Mouse (Mus musculus): ENCODE data around the gene Fhit. TPM values are rescaled to one million over a fixed set of nuclear protein-coding genes. Genes with fewer than 3 reads are reported as not detected.

The Fhit gene
- 3.1 and 3.3 TPM in 2 replicates for polyA plus RNA-seq (2016; fragmentation: Nextera tagmentation; extraction: Ambion mirVana)

DNA sequence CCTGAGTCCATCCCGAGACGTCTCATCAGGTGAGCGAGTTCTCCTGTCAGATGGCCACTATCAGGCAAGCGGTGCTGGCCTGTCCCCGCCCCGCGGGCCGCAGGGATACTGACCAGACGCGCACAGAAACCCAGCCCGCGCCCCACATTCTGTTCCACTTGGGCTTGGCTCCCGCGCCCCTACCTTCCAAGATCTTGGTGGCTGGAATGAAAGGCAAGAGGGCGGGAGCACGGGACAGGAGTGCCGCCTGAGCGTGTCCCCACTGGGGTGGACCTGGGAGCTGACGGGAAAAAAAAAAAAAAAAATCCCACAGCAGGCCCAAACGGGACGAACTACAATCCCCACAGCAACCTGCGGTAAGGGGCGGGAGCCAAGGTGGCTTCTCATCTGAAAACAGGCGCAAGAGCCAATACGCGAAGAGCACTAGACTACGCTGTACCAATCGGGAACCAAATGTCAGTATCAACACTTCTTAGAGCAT, at the start of gene Fhit:
Gene Fhit (minus strand): TSS at position 285 of the 481 bp plus-strand sequence.
- no peaks in the 10 kb centered on the region for H3K27me3 ChIP-seq (replicated peaks; ENCODE audit: low read depth, poor library complexity, severe bottlenecking)
- peak; percentile 86 for DNase-seq (ENCODE audit: low spot score)
- WGBS = under 1% methylated on average over 28 of the region's 28 CpGs
- no peaks in the 10 kb centered on the region for H3K36me3 ChIP-seq (replicated peaks)
- H3K27ac ChIP-seq (replicated peaks) = peak within 1 kb of the TSS; percentile 86
- H3K4me3 ChIP-seq = peak within 1 kb of the TSS; percentile 77
- H3K4me1 ChIP-seq = peaks cover 6% of the 10 kb centered on the region; the same call in 1 of the 2 replicates
- no peaks in the 10 kb centered on the region for H3K9me3 ChIP-seq

DNA sequence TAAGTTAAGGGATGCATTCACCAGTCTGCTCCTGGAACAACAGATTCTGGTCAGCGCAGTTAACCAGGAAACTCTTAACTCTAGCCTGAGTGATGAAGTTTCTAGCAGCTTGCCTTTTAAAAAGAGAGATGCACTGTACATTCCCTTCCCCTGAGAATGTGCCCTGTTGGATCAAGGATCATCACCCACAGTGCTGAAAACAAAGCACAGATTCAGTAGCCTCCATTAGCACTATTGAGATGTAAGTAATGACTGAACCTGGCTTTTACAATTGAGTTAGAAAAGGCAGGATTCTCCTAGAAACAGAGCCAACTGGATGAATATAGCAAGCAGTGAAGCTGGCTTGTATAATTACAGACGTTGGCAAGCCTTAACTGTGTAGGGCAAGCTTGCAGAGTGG, 45.0 kb upstream of the Fhit start:
- no peaks in the 10 kb centered on the region for H3K27me3 ChIP-seq (replicated peaks; ENCODE audit: low read depth, poor library complexity, severe bottlenecking)
- H3K4me1 ChIP-seq = no peaks in the 10 kb centered on the region
- no peaks in the 10 kb centered on the region for H3K9me3 ChIP-seq
- no peak overlapping the region for H3K27ac ChIP-seq (replicated peaks)
- H3K36me3 ChIP-seq (replicated peaks) = no peaks in the 10 kb centered on the region
- no peak for DNase-seq (ENCODE audit: low spot score)
- H3K4me3 ChIP-seq = no peak overlapping the region
- 46% methylated on average over 2 of the region's 2 CpGs for WGBS

DNA sequence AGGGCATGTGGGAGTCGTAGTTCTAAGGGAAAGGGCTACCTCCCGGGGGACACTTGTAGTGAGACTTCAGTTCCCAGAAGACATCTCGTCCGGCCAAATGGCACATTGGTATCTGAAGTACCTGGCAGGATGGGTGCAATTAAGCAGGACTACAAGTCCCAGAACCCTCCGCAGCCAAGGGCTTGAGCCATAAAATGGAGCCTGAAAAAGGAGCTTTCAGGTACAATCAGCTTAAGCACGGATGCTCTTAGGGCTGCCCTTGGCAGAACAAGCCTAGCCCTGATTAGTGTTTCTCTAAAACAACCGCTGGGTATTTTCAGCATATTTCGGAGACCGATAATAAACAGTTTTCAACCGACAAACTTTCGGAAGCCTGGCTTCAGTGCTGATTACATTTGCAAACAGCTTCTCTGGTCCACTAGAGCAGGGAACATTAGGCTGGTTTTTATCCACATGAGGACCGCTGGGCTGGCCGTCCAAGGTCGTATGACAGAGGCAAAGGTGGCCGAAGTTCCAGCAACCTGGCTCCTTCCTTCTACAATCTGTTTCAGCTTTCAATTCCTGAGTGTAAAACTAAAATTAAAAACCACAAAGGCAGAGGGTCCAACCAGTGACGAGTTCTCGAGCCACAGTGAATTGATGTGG, 907 bp downstream of the Fhit start:
- Histone ChIP-seq H3K4me3 (peak overlapping the region; percentile 77), H3K4me1 (peaks cover 6% of the 10 kb centered on the region; the same call in 1 of the 2 replicates), H3K27ac (replicated peaks) (peak overlapping the region; percentile 86), H3K27me3 (replicated peaks; ENCODE audit: low read depth, poor library complexity, severe bottlenecking) (no peaks in the 10 kb centered on the region), H3K36me3 (replicated peaks) (no peaks in the 10 kb centered on the region), H3K9me3 (no peaks in the 10 kb centered on the region)
- peak; percentile 76 for DNase-seq (ENCODE audit: low spot score)
- WGBS = 10% methylated on average over 17 of the region's 17 CpGs

DNA sequence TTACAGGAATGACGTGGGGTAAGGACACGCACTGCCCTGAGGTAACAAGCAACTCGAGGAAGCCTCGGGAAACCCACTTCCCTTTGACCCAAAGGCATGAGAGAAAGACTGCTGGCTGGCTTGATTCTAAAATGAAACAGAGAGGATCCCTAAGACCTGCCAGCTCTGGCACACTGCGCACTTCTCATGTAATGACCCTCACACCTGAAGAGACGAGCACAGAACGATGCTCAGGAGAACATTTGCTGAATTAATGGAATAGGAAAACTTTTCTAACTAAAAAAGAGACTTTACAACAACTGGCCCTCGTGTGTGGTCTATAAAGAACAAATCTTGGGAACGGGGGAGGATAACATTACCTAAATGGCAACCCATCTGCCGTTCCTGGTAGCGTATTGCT, 2.2 kb downstream of the Fhit start:
- DNase-seq (ENCODE audit: low spot score) = no peak
- peaks cover 9% of the 10 kb centered on the region; the same call in 1 of the 2 replicates for H3K4me1 ChIP-seq
- 92% methylated on average over 11 of the region's 11 CpGs for WGBS
- no peaks in the 10 kb centered on the region for H3K9me3 ChIP-seq
- H3K27me3 ChIP-seq (replicated peaks; ENCODE audit: low read depth, poor library complexity, severe bottlenecking) = no peaks in the 10 kb centered on the region
- no peaks in the 10 kb centered on the region for H3K36me3 ChIP-seq (replicated peaks)
- no peak overlapping the region for H3K4me3 ChIP-seq
- H3K27ac ChIP-seq (replicated peaks) = no peak overlapping the region

DNA sequence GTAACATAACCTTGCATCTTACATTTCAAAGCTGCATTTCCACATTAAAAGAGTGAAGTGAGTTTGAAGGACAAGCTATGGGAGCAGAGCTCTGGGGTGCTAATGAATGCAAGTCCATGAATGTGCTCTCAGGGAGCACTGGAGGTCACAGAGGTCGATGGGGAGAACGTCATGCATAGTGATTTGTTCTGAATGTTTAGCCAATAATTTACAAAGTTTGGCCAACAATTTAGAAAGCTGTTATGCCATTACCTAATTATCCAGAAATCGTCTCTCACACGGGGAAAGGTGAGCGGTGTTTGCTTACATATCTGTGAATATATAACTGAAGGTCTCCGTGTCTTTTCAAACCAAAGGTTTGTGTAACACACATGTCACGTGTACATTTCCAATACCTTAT, 2.8 kb downstream of the Fhit start:
- Histone ChIP-seq H3K27ac (replicated peaks) (no peak overlapping the region), H3K4me1 (peaks cover 11% of the 10 kb centered on the region; the same call in 1 of the 2 replicates), H3K4me3 (no peak overlapping the region), H3K36me3 (replicated peaks) (no peaks in the 10 kb centered on the region), H3K9me3 (no peaks in the 10 kb centered on the region), H3K27me3 (replicated peaks; ENCODE audit: low read depth, poor library complexity, severe bottlenecking) (no peaks in the 10 kb centered on the region)
- DNase-seq (ENCODE audit: low spot score) = no peak
- 78% methylated on average over 7 of the region's 7 CpGs for WGBS

DNA sequence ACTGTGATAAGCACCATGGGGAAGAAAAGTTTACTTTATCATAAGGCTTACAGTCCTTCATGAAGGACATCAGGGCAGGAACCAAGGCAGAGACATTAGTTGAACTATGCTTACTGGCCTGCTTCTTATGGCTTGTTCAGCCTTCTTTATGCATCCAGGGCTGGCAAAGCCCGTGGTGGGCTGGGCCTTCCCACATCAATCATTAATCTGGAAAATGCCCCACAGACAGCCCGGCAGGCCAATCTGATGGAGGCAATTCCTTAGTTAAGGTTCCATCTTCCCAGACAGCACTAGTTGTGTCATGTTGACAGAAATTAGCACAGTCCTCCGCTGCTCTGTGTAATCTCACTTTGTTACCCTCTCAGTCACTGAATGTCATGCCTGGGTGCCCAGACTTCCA, 4.1 kb downstream of the Fhit start:
- no peak overlapping the region for H3K4me3 ChIP-seq
- no peaks in the 10 kb centered on the region for H3K36me3 ChIP-seq (replicated peaks)
- no peaks in the 10 kb centered on the region for H3K27me3 ChIP-seq (replicated peaks; ENCODE audit: low read depth, poor library complexity, severe bottlenecking)
- no peaks in the 10 kb centered on the region for H3K9me3 ChIP-seq
- no peak for DNase-seq (ENCODE audit: low spot score)
- H3K4me1 ChIP-seq = peaks cover 11% of the 10 kb centered on the region; the same call in 1 of the 2 replicates
- H3K27ac ChIP-seq (replicated peaks) = no peak overlapping the region
- WGBS = 92% methylated on average over 3 of the region's 3 CpGs

DNA sequence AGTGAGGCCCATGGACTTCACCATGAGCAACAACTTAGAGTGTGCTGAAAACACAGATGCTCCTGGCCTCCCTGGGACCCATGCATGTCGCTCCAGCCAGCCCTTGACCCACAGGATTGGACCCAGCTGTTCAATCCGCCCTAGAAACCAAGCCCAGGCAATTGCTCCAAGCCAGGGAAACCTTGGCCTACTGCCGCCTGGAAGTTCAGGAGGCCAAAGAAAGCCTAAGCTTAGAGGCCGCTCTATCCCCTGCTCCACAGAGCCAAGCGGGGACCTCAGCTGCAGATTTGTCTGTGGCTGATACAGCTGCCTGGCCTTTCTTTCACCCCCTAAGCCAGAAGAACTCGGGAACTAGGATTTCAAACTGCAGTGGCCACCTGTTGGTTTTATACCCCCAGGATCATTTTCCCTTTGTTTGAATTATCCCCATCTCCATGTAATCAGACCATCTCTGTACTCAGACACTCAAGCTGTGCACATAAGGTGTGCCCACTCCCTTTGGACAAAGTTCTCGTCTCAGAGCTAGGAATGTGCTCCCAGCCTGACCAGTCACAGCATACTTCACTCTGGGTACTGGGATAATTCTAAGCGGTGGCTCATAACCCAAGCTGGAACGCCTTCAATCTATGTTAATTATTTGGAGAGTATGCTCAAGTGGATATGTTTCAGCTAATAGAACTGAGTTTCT, 10.1 kb downstream of the Fhit start:
- no peak overlapping the region for H3K4me3 ChIP-seq
- H3K4me1 ChIP-seq = peaks cover 5% of the 10 kb centered on the region; the same call in 1 of the 2 replicates
- H3K9me3 ChIP-seq = no peaks in the 10 kb centered on the region
- no peak overlapping the region for H3K27ac ChIP-seq (replicated peaks)
- DNase-seq (ENCODE audit: low spot score) = no peak
- no peaks in the 10 kb centered on the region for H3K27me3 ChIP-seq (replicated peaks; ENCODE audit: low read depth, poor library complexity, severe bottlenecking)
- no peaks in the 10 kb centered on the region for H3K36me3 ChIP-seq (replicated peaks)
- 84% methylated on average over 9 of the region's 9 CpGs for WGBS

DNA sequence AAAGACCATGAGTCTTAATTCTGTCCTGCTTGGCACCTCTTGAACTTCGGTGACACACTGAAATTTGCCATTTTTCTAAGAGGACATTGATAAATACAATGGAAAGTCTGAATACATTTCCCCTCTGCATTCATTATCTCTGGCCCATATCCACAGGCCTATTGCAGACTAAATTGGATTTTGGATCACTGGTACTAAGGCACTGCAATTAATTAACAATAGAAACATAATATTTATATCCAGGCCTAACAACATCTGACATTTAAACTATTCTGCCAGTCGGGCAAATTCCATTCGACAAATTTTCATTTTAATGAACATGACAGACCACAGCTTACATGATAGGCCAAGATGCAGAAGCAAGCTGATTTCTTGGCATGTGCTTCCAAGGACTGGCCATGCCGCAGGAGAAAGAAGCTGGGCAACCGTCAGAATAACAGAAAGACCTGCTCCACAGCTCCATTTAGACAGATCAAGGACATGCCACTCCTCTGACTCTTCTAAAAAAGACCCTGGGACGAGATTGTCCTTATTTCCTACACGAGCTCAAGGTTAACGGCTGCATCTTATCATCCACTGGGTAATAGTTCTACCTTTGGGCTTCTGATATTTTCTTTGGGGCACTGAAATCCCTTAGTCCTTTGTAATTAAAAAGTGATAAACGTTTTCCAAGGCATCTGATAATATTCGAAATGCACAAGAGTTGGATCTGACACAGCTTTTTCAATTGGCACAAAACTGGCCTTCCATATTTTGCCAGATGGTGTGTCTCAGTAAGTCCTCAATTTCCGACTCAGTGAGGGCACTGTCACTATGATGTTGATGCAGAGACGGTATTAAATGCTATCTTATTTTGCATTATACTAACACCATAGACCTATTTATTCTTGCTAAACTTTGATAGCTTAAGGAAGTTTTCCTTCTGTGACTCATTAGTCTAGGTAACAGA, 27.8 kb downstream of the Fhit start:
- peaks cover 8% of the 10 kb centered on the region; the same call in 1 of the 2 replicates for H3K4me1 ChIP-seq
- H3K36me3 ChIP-seq (replicated peaks) = no peaks in the 10 kb centered on the region
- no peak overlapping the region for H3K4me3 ChIP-seq
- H3K9me3 ChIP-seq = no peaks in the 10 kb centered on the region
- H3K27me3 ChIP-seq (replicated peaks; ENCODE audit: low read depth, poor library complexity, severe bottlenecking) = no peaks in the 10 kb centered on the region
- H3K27ac ChIP-seq (replicated peaks) = no peak overlapping the region
- no peak for DNase-seq (ENCODE audit: low spot score)
- WGBS = 87% methylated on average over 12 of the region's 12 CpGs

DNA sequence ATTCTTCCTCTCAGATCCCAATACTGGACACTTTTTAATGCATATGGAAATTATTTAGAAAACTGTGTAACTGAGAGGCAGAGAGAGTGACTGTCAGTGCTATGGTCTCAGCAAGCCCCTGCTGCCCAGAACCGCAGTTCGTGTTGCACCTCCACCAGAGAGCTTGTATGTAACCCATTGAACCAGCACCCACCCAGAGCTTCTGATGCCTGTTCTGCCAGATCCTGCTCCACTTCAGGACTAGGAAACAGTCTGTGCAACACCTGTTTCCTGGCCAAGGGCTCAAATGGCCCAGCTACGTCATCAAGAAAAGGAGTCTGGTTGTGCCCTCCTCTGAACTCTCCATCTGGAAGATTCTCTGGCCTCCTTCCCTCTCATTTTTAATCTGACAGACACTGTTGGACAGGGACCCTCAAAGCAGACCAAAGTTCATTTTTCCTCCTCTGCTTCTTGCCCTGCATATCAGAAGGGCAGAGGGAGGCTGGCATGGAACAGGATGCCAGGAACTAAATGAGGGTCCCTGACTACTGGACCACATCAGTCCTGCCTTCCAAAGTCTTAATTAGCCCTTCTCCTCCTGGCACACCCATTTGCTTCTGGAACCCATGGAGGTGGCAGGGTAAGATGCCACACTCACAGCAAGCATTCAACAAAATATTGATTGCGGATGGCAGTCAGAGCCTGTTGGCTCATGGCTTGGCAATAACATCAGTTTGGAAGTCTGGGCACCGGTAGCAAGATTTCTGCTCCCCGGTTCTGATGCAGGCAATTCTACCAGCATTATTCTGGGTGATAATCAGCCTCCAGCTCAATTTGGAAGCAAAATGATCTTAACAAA, 29.0 kb downstream of the Fhit start:
- no peak for DNase-seq (ENCODE audit: low spot score)
- H3K36me3 ChIP-seq (replicated peaks) = no peaks in the 10 kb centered on the region
- no peaks in the 10 kb centered on the region for H3K27me3 ChIP-seq (replicated peaks; ENCODE audit: low read depth, poor library complexity, severe bottlenecking)
- no peak overlapping the region for H3K4me3 ChIP-seq
- no peaks in the 10 kb centered on the region for H3K9me3 ChIP-seq
- H3K27ac ChIP-seq (replicated peaks) = no peak overlapping the region
- WGBS = 85% methylated on average over 6 of the region's 6 CpGs
- peaks cover 8% of the 10 kb centered on the region; the same call in 1 of the 2 replicates for H3K4me1 ChIP-seq

DNA sequence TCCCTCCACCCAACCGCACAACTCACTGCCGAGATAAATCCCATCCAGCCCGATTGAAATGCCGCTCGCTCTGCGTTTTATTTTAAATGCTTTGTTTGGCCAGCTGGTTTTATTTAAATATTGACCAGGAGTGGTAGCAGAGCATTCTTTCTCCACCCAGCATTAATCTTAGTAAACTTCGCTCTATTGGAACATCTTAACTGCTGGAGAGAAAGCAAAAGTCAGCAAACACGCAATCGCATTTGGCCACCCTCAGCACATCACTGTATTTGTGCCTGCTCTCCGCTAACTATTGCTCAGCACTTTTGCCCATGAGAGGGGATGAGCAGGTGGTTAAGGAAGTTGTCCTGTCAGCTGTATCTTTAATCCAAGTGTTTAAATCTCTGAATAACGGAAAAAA, 36.7 kb downstream of the Fhit start:
- H3K36me3 ChIP-seq (replicated peaks) = no peaks in the 10 kb centered on the region
- 72% methylated on average over 11 of the region's 11 CpGs for WGBS
- no peak overlapping the region for H3K27ac ChIP-seq (replicated peaks)
- H3K9me3 ChIP-seq = no peaks in the 10 kb centered on the region
- H3K27me3 ChIP-seq (replicated peaks; ENCODE audit: low read depth, poor library complexity, severe bottlenecking) = no peaks in the 10 kb centered on the region
- no peaks in the 10 kb centered on the region for H3K4me1 ChIP-seq
- H3K4me3 ChIP-seq = no peak overlapping the region
- no peak for DNase-seq (ENCODE audit: low spot score)

DNA sequence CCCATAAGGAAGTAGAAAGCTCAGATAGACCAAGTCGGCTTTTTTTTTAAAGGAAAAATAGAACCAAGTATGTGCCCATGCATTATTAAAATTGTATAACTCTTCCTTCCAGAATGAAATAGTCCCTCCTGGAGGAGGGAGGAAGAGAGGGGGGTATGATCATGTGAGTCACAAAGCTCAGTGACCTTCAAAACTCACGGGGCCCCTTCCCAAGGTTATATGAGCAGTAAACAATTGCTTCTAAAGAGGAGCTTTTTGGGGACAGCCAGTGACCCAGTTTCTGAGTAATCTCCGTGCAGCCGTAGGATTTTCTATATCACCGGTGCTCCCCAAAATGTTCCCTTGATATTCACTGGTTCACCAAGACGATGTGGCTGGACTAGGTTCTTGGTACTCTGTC, 42.8 kb downstream of the Fhit start:
- no peak overlapping the region for H3K4me3 ChIP-seq
- H3K4me1 ChIP-seq = no peaks in the 10 kb centered on the region
- DNase-seq (ENCODE audit: low spot score) = no peak
- H3K36me3 ChIP-seq (replicated peaks) = no peaks in the 10 kb centered on the region
- H3K27me3 ChIP-seq (replicated peaks; ENCODE audit: low read depth, poor library complexity, severe bottlenecking) = no peaks in the 10 kb centered on the region
- WGBS = 89% methylated on average over 6 of the region's 6 CpGs
- H3K27ac ChIP-seq (replicated peaks) = no peak overlapping the region
- H3K9me3 ChIP-seq = no peaks in the 10 kb centered on the region
